In genomic region chr5:129008412-129008826, GRCm38 (mm10) we compare ENCODE assay signal across 8 mouse cellular contexts. TPM values are rescaled to one million over a fixed set of nuclear protein-coding genes. Genes with fewer than 3 reads are reported as not detected.
DNase-seq lines count a peak whose midpoint lies in the region; ATAC-seq and TF ChIP-seq lines count a peak whose summit lies in the region.

TSS of gene Stx2 (minus strand) at chr5:129008574.

- DNase-seq in ES-E14 (ENCODE audit: low read depth, low spot score): peak; percentile 78
- peak; percentile 90 for DNase-seq in cerebellum, adult 11-12 months
- peak; percentile 95 to 97 for DNase-seq in heart, postnatal 14 days
- DNase-seq in layer of hippocampus, adult 11-12 months (ENCODE audit: low spot score): peak; percentile 92
- DNase-seq in liver, postnatal 0 days: peak; percentile 96
- peak; percentile 46 for DNase-seq in telencephalon, adult 2 months (ENCODE audit: low read depth, low spot score)

- TF ChIP-seq EP300 in liver, postnatal 0 days (IDR thresholded peaks at IDR 0.05; ENCODE audit: low read depth): no peak

- intact Hi-C loops in heart, postnatal 14 days (cut with DNase I): no loop called here

- no peak within 1 kb of the TSS for H3K27ac ChIP-seq in ES-E14 (ENCODE audit: insufficient read depth, low read depth, low read length, poor library complexity, severe bottlenecking)
- H3K27ac ChIP-seq in forebrain, embryonic 15.5 days (replicated peaks): 0 out of 2 replicates have a peak within 1 kb of the TSS, but pooled peaks have one; percentile 19
- H3K27ac ChIP-seq in liver, postnatal 0 days (ENCODE audit: low read depth): peak within 1 kb of the TSS; percentile 90
- peak within 1 kb of the TSS; percentile 67 for H3K27ac ChIP-seq in neural tube, embryonic 13.5 days (replicated peaks)

- H3K4me3 ChIP-seq in ES-E14 (ENCODE audit: insufficient read depth in 1 of 2, low read depth in 1 of 2, low read length in 2 of 2, poor library complexity in 1 of 2, severe bottlenecking in 1 of 2): peak within 1 kb of the TSS; percentile 73 to 79
- H3K4me3 ChIP-seq in forebrain, embryonic 15.5 days: peak within 1 kb of the TSS; percentile 62
- peak within 1 kb of the TSS; percentile 93 for H3K4me3 ChIP-seq in liver, postnatal 0 days (ENCODE audit: low read depth, low read length)
- H3K4me3 ChIP-seq in neural tube, embryonic 13.5 days: peak within 1 kb of the TSS; percentile 68

- no peaks in the 10 kb centered on the region for H3K27me3 ChIP-seq in forebrain, embryonic 15.5 days
- no peaks in the 10 kb centered on the region for H3K27me3 ChIP-seq in liver, postnatal 0 days (ENCODE audit: insufficient read depth, low read length)
- H3K27me3 ChIP-seq in neural tube, embryonic 13.5 days: no peaks in the 10 kb centered on the region

- WGBS in forebrain, embryonic 15.5 days: under 1% methylated on average over 39 of the region's 39 CpGs
- WGBS in liver, postnatal 0 days (ENCODE audit: insufficient replicate concordance): under 1% methylated on average over 30 of the region's 39 CpGs
- WGBS in neural tube, embryonic 13.5 days: 1% methylated on average over 38 of the region's 39 CpGs

- peak; percentile 91 for ATAC-seq in forebrain, embryonic 15.5 days (replicated peaks)
- peak; percentile 92 for ATAC-seq in liver, postnatal 0 days
- peak; percentile 90 for ATAC-seq in neural tube, embryonic 13.5 days (ENCODE audit: low read depth)

- peaks cover 3 to 5% of the 10 kb centered on the region in 2 experiments; a peak in 2 of 4 replicates for H3K4me1 ChIP-seq in ES-E14 (ENCODE audit: control insufficient read depth in 2 of 2, insufficient read depth in 2 of 2, low read length in 2 of 2, poor library complexity in 1 of 2)
- H3K4me1 ChIP-seq in forebrain, embryonic 15.5 days: peaks cover 23% of the 10 kb centered on the region
- H3K4me1 ChIP-seq in liver, postnatal 0 days (ENCODE audit: insufficient read depth): peaks cover 44% of the 10 kb centered on the region
- H3K4me1 ChIP-seq in neural tube, embryonic 13.5 days (replicated peaks): peaks cover 37% of the 10 kb centered on the region

- peaks cover 3% of the 10 kb centered on the region; the same call in 1 of the 2 replicates for H3K36me3 ChIP-seq in ES-E14 (ENCODE audit: control insufficient read depth, insufficient read depth, low read length, poor library complexity, severe bottlenecking)
- no peaks in the 10 kb centered on the region for H3K36me3 ChIP-seq in forebrain, embryonic 15.5 days
- peaks cover 12% of the 10 kb centered on the region for H3K36me3 ChIP-seq in liver, postnatal 0 days (replicated peaks; ENCODE audit: insufficient read depth, low read length)
- H3K36me3 ChIP-seq in neural tube, embryonic 13.5 days: no peaks in the 10 kb centered on the region

- peak within 1 kb of the TSS; percentile 81 for H3K9ac ChIP-seq in ES-E14 (ENCODE audit: insufficient read depth, low read depth, low read length, poor library complexity, severe bottlenecking)
- peak within 1 kb of the TSS; percentile 67 for H3K9ac ChIP-seq in forebrain, embryonic 15.5 days (replicated peaks)
- H3K9ac ChIP-seq in liver, postnatal 0 days (replicated peaks): peak within 1 kb of the TSS; percentile 95
- peak within 1 kb of the TSS; percentile 83 for H3K9ac ChIP-seq in neural tube, embryonic 13.5 days

- peak; percentile 18; the same call in 1 of the 2 replicates for TF ChIP-seq CTCF in liver, postnatal 0 days (IDR thresholded peaks at IDR 0.05; ENCODE audit: low read depth)

- no peaks in the 10 kb centered on the region for H3K9me3 ChIP-seq in ES-E14 (ENCODE audit: control insufficient read depth, insufficient read depth, low read depth, low read length)
- no peaks in the 10 kb centered on the region for H3K9me3 ChIP-seq in forebrain, embryonic 15.5 days
- no peaks in the 10 kb centered on the region for H3K9me3 ChIP-seq in liver, postnatal 0 days (ENCODE audit: low read length)
- no peaks in the 10 kb centered on the region for H3K9me3 ChIP-seq in neural tube, embryonic 13.5 days

- in situ Hi-C loops in ES-E14 (cut with MboI; ENCODE audit: low sequenced_read_pairs in 2 of 2, unreplicated experiment in 2 of 2): no loop called here

- H3K4me2 ChIP-seq in forebrain, embryonic 15.5 days (replicated peaks): peak within 1 kb of the TSS; percentile 71
- H3K4me2 ChIP-seq in liver, postnatal 0 days (ENCODE audit: low read depth, low read length): peak within 1 kb of the TSS; percentile 91
- H3K4me2 ChIP-seq in neural tube, embryonic 13.5 days: peak within 1 kb of the TSS; percentile 86

TF ChIP-seq in ES-E14, 5 proteins besides CTCF, POLR2A, EP300 and RAD21:
- no peak for TF ChIP-seq HCFC1 (IDR thresholded peaks at IDR 0.05; ENCODE audit: borderline replicate concordance, insufficient read depth, low read length)
- TF ChIP-seq ZC3H11A (IDR thresholded peaks at IDR 0.05; ENCODE audit: borderline replicate concordance, low read depth, low read length): no peak
- TF ChIP-seq ZNF384 (IDR thresholded peaks at IDR 0.05; ENCODE audit: low read depth, low read length): no peak
- TF ChIP-seq MAFK (IDR thresholded peaks at IDR 0.05; ENCODE audit: insufficient read depth, low read depth, low read length): no peak
- TF ChIP-seq CHD2 (IDR thresholded peaks at IDR 0.05; ENCODE audit: low read depth, low read length): no peak

RNA-seq across cellular contexts. Expression of gene Stx2, which starts in this region (rescaled TPM):
- 6.8 and 9.4 TPM in 2 replicates for total RNA-seq in ES-E14 (2012; rRNA removed)
- polyA plus RNA-seq in forebrain, embryonic 15.5 days (2015; fragmentation: Nextera tagmentation; extraction: Ambion mirVana): 15.3 and 21.3 TPM in 2 replicates
- total RNA-seq in heart, postnatal 14 days (2021): 10 to 100 TPM; 16.0 to 18.8 TPM
- polyA plus RNA-seq in liver, postnatal 0 days (2015; fragmentation: Nextera tagmentation; extraction: Ambion mirVana): 30.9 and 35.6 TPM in 2 replicates
- 36.2 and 38.6 TPM in 2 replicates for polyA plus RNA-seq in neural tube, embryonic 13.5 days (2015; fragmentation: Nextera tagmentation; extraction: Ambion mirVana)

Comparison
In these comparisons a context has a peak if more than half of its experiments do, and no peak if none do; other contexts are left out.
1. DNase-seq: peak in every context shown above with its lines; median percentile 96 in heart, postnatal 14 days; 96 in liver, postnatal 0 days; 92 in layer of hippocampus, adult 11-12 months; 90 in cerebellum, adult 11-12 months; 78 in ES-E14; 46 in telencephalon, adult 2 months.